In genomic region chr3:96669727-96670468, GRCm38 (mm10) we compare ENCODE assay signal across 8 mouse cellular contexts. TPM values are rescaled to one million over a fixed set of nuclear protein-coding genes. Genes with fewer than 3 reads are reported as not detected.
DNase-seq lines count a peak whose midpoint lies in the region; ATAC-seq lines count a peak whose summit lies in the region.

Gene Ankrd35 (plus strand): TSS chr3:96670131.

- peak within 1 kb of the TSS; percentile 53 for H3K4me3 ChIP-seq in forebrain, embryonic 10.5 days
- H3K4me3 ChIP-seq in heart, embryonic 15.5 days, result peak within 1 kb of the TSS; percentile 48
- peak within 1 kb of the TSS; percentile 52 for H3K4me3 ChIP-seq in liver, embryonic 12.5 days
- H3K4me3 ChIP-seq in stomach, embryonic 15.5 days (replicated peaks), result peak within 1 kb of the TSS; percentile 47

- peak within 1 kb of the TSS; percentile 10; the same call in 1 of the 2 replicates for H3K9ac ChIP-seq in heart, embryonic 15.5 days
- peak within 1 kb of the TSS; percentile 48; the same call in 1 of the 2 replicates for H3K9ac ChIP-seq in liver, embryonic 12.5 days
- H3K9ac ChIP-seq in stomach, embryonic 15.5 days, result no peak within 1 kb of the TSS

- H3K36me3 ChIP-seq in forebrain, embryonic 10.5 days (replicated peaks), result no peaks in the 10 kb centered on the region
- H3K36me3 ChIP-seq in heart, embryonic 15.5 days, result no peaks in the 10 kb centered on the region
- no peaks in the 10 kb centered on the region for H3K36me3 ChIP-seq in liver, embryonic 12.5 days
- H3K36me3 ChIP-seq in stomach, embryonic 15.5 days, result no peaks in the 10 kb centered on the region

- peak within 1 kb of the TSS; percentile 82 for H3K4me2 ChIP-seq in heart, embryonic 15.5 days
- H3K4me2 ChIP-seq in liver, embryonic 12.5 days, result peak within 1 kb of the TSS; percentile 83
- H3K4me2 ChIP-seq in stomach, embryonic 15.5 days, result peak within 1 kb of the TSS; percentile 92

- peaks cover 21% of the 10 kb centered on the region for H3K27me3 ChIP-seq in forebrain, embryonic 10.5 days (ENCODE audit: poor library complexity, severe bottlenecking)
- H3K27me3 ChIP-seq in heart, embryonic 15.5 days, result no peaks in the 10 kb centered on the region
- peaks cover 30% of the 10 kb centered on the region for H3K27me3 ChIP-seq in liver, embryonic 12.5 days (replicated peaks)
- no peaks in the 10 kb centered on the region for H3K27me3 ChIP-seq in stomach, embryonic 15.5 days (replicated peaks)

- H3K27ac ChIP-seq in forebrain, embryonic 10.5 days, result 0 out of 2 replicates have a peak within 1 kb of the TSS, but pooled peaks have one; percentile 35
- H3K27ac ChIP-seq in heart, embryonic 15.5 days, result no peak within 1 kb of the TSS
- H3K27ac ChIP-seq in liver, embryonic 12.5 days, result no peak within 1 kb of the TSS
- H3K27ac ChIP-seq in stomach, embryonic 15.5 days, result no peak within 1 kb of the TSS

- WGBS in forebrain, embryonic 10.5 days, result 5% methylated on average over 35 of the region's 35 CpGs
- WGBS in heart, embryonic 15.5 days, result 5% methylated on average over 35 of the region's 35 CpGs
- WGBS in liver, embryonic 12.5 days (ENCODE audit: insufficient replicate concordance), result 4% methylated on average over 35 of the region's 35 CpGs
- 4% methylated on average over 35 of the region's 35 CpGs for WGBS in stomach, embryonic 15.5 days

- DNase-seq in CD8-positive naive resting alpha-beta T cell, adult 2 months (ENCODE audit: low read depth in 2 of 2, low spot score in 2 of 2), result peak; percentile 79 to 83
- peak; percentile 76 for DNase-seq in c-Kit-positive CD71-negative TER-119-negative erythroid progenitor cells, embryonic 14.5 days (ENCODE audit: low read depth)
- peak; percentile 82 for DNase-seq in forebrain, embryonic 10.5 days (ENCODE audit: extremely low spot score, low spot score)
- DNase-seq in kidney, postnatal 14 days, result peak; percentile 87
- DNase-seq in natural killer cell, adult 2 months (ENCODE audit: low spot score in 2 of 2), result peak; percentile 75 to 86

- peaks cover 18% of the 10 kb centered on the region for H3K4me1 ChIP-seq in forebrain, embryonic 10.5 days
- peaks cover 6% of the 10 kb centered on the region for H3K4me1 ChIP-seq in heart, embryonic 15.5 days (replicated peaks)
- H3K4me1 ChIP-seq in liver, embryonic 12.5 days, result peaks cover 17% of the 10 kb centered on the region
- H3K4me1 ChIP-seq in stomach, embryonic 15.5 days, result peaks cover 6% of the 10 kb centered on the region; the same call in 1 of the 2 replicates

- peak; percentile 93 for ATAC-seq in heart, embryonic 15.5 days (replicated peaks; ENCODE audit: insufficient number of reproducible peaks, insufficient read depth, low FRiP score, low read depth)
- ATAC-seq in liver, embryonic 12.5 days, result peak; percentile 93
- ATAC-seq in stomach, embryonic 15.5 days (ENCODE audit: insufficient read depth, low FRiP score, low read depth), result peak; percentile 93

- H3K9me3 ChIP-seq in forebrain, embryonic 10.5 days, result no peaks in the 10 kb centered on the region
- H3K9me3 ChIP-seq in heart, embryonic 15.5 days (replicated peaks), result no peaks in the 10 kb centered on the region
- H3K9me3 ChIP-seq in liver, embryonic 12.5 days (replicated peaks), result no peaks in the 10 kb centered on the region
- H3K9me3 ChIP-seq in stomach, embryonic 15.5 days, result no peaks in the 10 kb centered on the region

RNA-seq across cellular contexts. Expression of gene Ankrd35, which starts in this region (rescaled TPM):
- polyA plus RNA-seq in forebrain, embryonic 10.5 days (2016; fragmentation: Nextera tagmentation; extraction: Ambion mirVana), result 0.06 and 0.09 TPM in 2 replicates
- 0.31 and 0.56 TPM in 2 replicates for polyA plus RNA-seq in heart, embryonic 15.5 days (2015; fragmentation: Nextera tagmentation; extraction: Ambion mirVana)
- polyA plus RNA-seq in liver, embryonic 12.5 days (2016; fragmentation: Nextera tagmentation; extraction: Ambion mirVana), result 0.26 and 0.31 TPM in 2 replicates
- polyA plus RNA-seq in stomach, embryonic 15.5 days (2015; fragmentation: Nextera tagmentation; extraction: Ambion mirVana), result 2.8 and 3.8 TPM in 2 replicates

Comparison
In these comparisons a context has a peak if more than half of its experiments do, and no peak if none do; other contexts are left out.
1. Peak in DNase-seq, H3K4me3 ChIP-seq and H3K27ac ChIP-seq in forebrain, embryonic 10.5 days; RNA of the gene not detected or under 1 TPM.
2. Peak in ATAC-seq, H3K4me3 ChIP-seq, H3K9ac ChIP-seq and H3K4me2 ChIP-seq in heart, embryonic 15.5 days; RNA of the gene not detected or under 1 TPM.
3. Peak in ATAC-seq, H3K4me3 ChIP-seq, H3K9ac ChIP-seq and H3K4me2 ChIP-seq in liver, embryonic 12.5 days; RNA of the gene not detected or under 1 TPM.